Mouse (Mus musculus) mouse trophoblast stem cell (cell line): ENCODE data around the gene Mrtfa.

ENCODE experiments used
- in situ Hi-C, 2 experiments: fragments of 300-500 bp; cut with MseI, MboI; formaldehyde crosslinking; loops; 2 replicates in 1 of 2; 3 replicates in 1 of 2; pipeline ENCODE4 v1.15.1; 2025

Gene Mrtfa

DNA sequence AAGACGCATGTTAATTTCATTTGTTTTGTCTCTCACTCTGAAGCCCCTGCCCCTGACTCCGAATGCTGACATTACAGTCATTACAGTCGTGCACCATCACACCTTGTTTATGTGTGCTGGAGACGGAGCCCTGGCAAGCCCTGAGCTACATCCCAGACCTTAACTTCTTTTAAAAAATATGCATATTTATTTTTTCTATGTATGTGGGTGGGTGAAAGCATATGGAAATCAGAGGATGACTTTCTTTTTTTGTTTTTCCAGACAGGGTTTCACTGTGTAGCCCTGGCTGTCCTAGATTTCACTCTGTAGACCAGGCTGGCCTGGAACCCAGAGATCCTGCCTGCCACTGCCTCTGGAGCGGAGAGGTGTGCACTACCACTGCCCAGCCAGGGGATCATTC is 195.6 kb downstream of the Mrtfa start:
- in situ Hi-C loops, result no loop called here

DNA sequence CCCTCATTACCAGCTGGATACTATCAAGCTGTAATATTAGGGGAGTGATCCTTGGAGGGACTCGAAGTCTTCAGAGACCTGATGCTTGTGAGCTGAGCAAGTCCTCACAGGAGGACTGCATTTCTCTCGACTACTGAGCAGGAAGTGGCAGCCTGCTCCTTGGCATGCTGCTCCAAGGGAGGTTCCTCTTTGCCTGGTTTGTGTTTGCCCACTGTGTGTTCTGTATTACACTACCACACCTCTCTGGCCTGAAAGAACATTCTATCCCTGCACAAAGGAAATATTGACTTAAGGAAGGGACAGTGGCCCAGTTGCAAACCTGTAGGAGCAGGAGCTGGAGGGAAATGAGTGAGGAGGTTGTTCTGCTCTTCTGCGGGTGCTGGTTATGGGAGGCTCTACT is 200.8 kb downstream of the Mrtfa start:
- in situ Hi-C loops, result no loop called here

DNA sequence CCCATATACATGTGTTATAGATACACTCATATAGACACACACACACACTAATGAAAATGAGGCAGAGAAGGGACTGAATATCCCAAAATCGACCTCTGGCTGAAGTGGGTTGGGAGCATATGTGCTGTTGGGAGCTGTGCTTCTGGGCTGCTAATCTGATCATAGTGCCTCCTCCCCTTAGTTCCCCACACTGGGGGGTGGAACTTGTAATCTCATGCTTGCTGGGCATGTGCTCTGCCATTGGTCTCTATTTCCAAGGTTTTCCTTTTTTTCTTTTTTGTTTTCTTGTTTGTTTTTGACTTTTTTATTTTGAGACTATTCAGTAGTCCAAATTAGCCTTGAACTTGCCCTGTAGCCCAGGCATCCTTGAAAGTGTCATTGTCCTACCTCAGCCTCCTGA is 202.2 kb downstream of the Mrtfa start:
- in situ Hi-C loops, result no loop called here

DNA sequence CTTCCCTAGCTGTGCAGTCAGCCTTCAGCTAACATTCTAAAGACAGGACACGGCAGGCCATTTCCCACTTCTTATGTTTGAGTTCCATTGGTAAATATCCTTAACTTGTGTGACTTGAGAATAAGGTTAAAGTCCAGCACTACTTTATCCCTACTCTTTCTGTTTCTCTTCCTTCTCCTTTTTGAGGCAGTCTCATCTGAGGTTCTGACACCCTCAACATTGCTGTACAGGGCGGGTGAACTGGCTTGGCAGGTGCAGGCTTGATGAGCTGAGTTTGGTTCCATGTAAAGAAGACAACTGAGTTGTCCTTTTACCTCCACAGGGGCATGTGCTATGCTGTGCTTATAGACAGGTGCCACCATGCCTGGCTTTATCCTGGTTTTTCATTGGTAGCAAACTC is 207.3 kb downstream of the Mrtfa start:
- in situ Hi-C loops, result no loop called here

DNA sequence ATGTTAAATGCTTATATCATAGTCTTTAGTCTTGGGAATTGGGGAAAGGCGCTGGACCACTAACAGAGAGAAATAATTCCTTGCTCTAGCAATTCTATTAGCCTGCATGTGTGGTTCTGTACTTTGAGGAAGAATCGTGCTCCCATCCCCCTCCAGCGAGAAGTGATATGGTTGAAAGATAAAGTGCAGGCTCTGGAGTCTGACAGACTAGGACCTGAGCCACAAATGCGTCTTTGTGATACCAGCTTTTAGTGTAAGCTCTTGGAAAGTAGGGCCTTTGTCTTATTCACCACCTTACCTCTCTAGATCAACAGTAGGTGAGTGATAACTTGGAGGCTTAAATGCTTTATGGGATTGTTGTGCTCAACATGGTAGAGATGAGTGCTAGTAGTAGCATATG is 209.4 kb downstream of the Mrtfa start:
- in situ Hi-C loops, result no loop called here

DNA sequence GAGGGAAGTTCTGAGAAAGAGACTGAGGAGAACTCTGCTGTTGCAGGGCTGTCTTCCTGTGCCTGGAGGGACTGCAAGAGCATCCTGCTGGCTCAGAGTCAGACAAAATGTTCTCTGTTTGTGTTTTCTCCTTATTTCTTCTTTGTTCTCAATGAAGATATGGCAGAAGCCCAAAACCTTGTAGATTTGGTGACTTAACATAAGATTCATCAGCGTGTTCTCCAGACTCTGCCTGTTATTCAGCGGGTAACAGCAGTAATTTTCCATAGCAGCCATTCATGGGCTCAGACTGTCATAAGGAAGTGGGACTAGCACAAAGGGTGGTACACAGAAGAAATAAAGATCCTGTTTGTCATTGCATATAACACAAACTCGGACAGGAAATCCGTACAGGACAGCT is 210.9 kb downstream of the Mrtfa start:
- in situ Hi-C loops, result no loop called here

DNA sequence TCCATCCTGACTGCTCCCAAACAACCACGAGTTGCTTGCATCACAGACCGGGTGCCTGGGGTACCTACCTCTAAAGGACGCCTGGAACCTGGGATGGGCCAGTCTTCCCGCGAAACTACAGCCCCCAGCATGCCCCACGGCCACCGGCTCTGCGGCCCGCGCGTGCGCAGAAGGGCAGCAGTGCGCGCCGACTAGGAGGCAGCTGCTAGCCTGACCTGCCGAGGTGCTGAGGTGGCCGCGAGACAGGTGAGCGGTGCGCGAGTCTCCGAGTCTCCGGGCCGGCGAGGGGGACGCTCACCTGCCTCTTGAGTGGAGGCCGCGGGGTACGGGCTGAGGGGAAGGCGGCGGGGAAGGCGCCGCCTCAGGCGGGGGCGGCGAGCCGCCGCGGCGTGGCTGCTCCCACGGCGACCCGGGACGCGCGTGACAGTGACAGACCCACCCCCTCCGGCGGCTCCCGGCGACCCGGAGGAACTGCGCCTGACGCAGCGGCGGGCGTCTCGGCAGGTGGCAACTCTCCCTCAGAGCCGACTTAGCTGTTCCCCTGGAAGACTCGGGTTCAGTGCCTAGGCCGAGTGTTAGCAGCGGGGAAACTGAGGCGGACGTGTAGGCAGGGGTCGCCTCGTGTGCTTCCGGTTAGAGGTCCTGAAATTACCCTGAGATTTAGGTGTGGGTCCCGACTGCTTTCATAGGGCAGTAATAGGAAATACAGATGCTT is 212.8 kb downstream of the Mrtfa start, which contains the start of gene Sgsm3:
TSS of gene Sgsm3 (plus strand) at position 146 of the 715 bp plus-strand sequence.
- in situ Hi-C loops, result no loop called here

DNA sequence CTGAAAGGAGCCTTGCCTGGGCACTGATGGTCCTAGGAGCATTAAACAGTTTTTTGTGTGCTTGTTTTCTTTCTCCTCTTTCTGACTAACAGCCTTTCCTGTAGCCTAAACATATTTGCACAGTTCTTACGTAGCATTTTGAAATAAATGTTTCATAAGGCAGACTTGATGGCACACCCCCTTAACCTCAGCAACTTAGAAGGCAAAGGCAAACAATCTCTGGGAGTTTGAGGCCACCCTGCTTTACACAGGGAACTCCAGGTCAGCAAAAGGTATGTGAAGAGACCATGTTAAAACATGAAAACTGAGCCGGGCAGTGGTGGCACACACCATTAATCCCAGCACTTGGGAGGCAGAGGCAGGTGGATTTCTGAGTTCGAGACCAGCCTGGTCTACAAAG is 214.9 kb downstream of the Mrtfa start:
- in situ Hi-C loops, result no loop called here

DNA sequence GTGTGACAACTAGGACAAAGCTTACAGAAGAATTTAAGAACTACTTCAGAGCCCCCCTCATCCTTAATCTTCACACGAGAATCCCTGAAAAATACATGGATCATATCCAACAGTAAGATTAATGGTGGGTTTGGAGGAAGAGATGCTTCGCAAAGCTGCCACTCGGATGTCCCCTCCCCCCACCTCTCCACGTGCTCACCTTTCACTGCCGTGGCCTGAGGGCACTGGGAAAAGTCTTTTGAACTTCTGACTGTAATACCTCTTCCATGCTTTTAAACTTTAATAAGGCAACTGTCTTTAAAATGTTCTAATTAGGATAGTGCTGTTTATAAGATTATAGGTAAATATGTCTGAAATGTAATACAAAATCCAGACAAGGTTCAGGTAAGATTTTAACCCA is 216.2 kb downstream of the Mrtfa start:
- in situ Hi-C loops, result no loop called here

DNA sequence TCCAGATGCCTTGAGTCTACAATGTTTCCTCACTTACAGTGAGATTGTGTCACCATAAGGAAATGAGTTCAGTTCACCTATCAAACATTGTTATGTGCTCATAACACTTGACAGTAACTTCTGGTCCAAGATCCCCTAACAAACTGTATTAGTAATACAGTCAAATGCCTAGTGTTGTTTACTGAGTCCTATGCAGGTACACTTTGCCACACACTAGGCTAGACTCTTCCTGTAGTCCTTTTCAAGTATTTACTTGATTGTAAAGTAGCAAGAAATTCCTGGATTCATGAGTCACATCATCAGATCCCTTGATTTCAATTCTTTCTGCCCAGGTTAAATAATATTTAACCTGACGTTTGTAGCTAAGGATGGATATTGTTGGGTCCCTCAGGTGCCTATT is 221.2 kb downstream of the Mrtfa start:
- in situ Hi-C loops, result no loop called here
